Comparison of ENCODE assay signal across 8 mouse cellular contexts in genomic region chr4:43059697-43060096, GRCm38 (mm10). TPM values are rescaled to one million over a fixed set of nuclear protein-coding genes. Genes with fewer than 3 reads are reported as not detected.
DNase-seq lines count a peak whose midpoint lies in the region; ATAC-seq and TF ChIP-seq lines count a peak whose summit lies in the region.

No protein-coding gene starts in this region.

- no peaks in the 10 kb centered on the region for H3K9me3 ChIP-seq in heart, embryonic 14.5 days (ENCODE audit: control insufficient read depth, low read length)
- no peaks in the 10 kb centered on the region for H3K9me3 ChIP-seq in hindbrain, embryonic 12.5 days (replicated peaks)
- H3K9me3 ChIP-seq in midbrain, embryonic 11.5 days (ENCODE audit: control insufficient read depth, low read length), result no peaks in the 10 kb centered on the region; the same call in 1 of the 2 replicates

- 40% methylated on average over 3 of the region's 3 CpGs for WGBS in heart, embryonic 14.5 days
- WGBS in hindbrain, embryonic 12.5 days, result 34% methylated on average over 3 of the region's 3 CpGs
- WGBS in midbrain, embryonic 11.5 days, result 38% methylated on average over 3 of the region's 3 CpGs

- H3K27ac ChIP-seq in heart, embryonic 14.5 days (replicated peaks in 1 of 2; ENCODE audit: control insufficient read depth in 1 of 2, insufficient read depth in 1 of 2, low read depth in 2 of 2, low read length in 2 of 2), result 0 out of 4 replicates have a peak overlapping the region, but pooled peaks of 1 of the 2 experiments have one; percentile 15
- H3K27ac ChIP-seq in bone marrow macrophage, adult 2 months (ENCODE audit: insufficient read depth, low read depth, low read length), result no peak overlapping the region
- H3K27ac ChIP-seq in hindbrain, embryonic 12.5 days, result no peak overlapping the region
- no peak overlapping the region for H3K27ac ChIP-seq in midbrain, embryonic 11.5 days (ENCODE audit: low read depth, low read length)

- DNase-seq in heart, adult 9 months (ENCODE audit: low spot score in 2 of 2), result no peak
- peak; percentile 91 for DNase-seq in midbrain, embryonic 11.5 days (ENCODE audit: low spot score, missing footprints)
- DNase-seq in frontal cortex, postnatal 10 days (ENCODE audit: low spot score in 2 of 2), result no peak
- DNase-seq in left cerebral cortex, postnatal 14 days (ENCODE audit: low spot score in 2 of 2), result no peak
- DNase-seq in embryo, embryonic 11 days, result no peak

- no peaks in the 10 kb centered on the region for H3K36me3 ChIP-seq in heart, embryonic 14.5 days (ENCODE audit: control insufficient read depth, insufficient read depth, low read length)
- no peaks in the 10 kb centered on the region for H3K36me3 ChIP-seq in hindbrain, embryonic 12.5 days
- H3K36me3 ChIP-seq in midbrain, embryonic 11.5 days (ENCODE audit: control insufficient read depth, insufficient read depth, low read length), result no peaks in the 10 kb centered on the region

- peak overlapping the region; percentile 86 for H3K9ac ChIP-seq in heart, embryonic 14.5 days (ENCODE audit: low read length)
- H3K9ac ChIP-seq in hindbrain, embryonic 12.5 days, result peak overlapping the region; percentile 75
- peak overlapping the region; percentile 82 for H3K9ac ChIP-seq in midbrain, embryonic 11.5 days (ENCODE audit: low read length)

- intact Hi-C loops in left cerebral cortex, postnatal 14 days (cut with DNase I), result loop anchor here (10.0 kb wide), 1 partner anchor 325 kb away; the partner anchor contains the start of gene Rusc2

- no peak for TF ChIP-seq CTCF in bone marrow macrophage, adult 2 months (IDR thresholded peaks at IDR 0.05; ENCODE audit: low read depth, low read length)

- H3K4me1 ChIP-seq in heart, embryonic 14.5 days (ENCODE audit: control insufficient read depth in 2 of 2, insufficient read depth in 2 of 2, low read length in 2 of 2), result peaks cover 0 to 24% of the 10 kb centered on the region in 2 experiments; a peak in 2 of 4 replicates
- no peaks in the 10 kb centered on the region for H3K4me1 ChIP-seq in bone marrow macrophage, adult 2 months (ENCODE audit: control insufficient read depth, insufficient read depth, low read length)
- H3K4me1 ChIP-seq in hindbrain, embryonic 12.5 days, result no peaks in the 10 kb centered on the region
- H3K4me1 ChIP-seq in midbrain, embryonic 11.5 days (ENCODE audit: control insufficient read depth, insufficient read depth, low read length), result no peaks in the 10 kb centered on the region

- peak overlapping the region; percentile 78 for H3K4me2 ChIP-seq in heart, embryonic 14.5 days (ENCODE audit: low read length)
- H3K4me2 ChIP-seq in hindbrain, embryonic 12.5 days (replicated peaks), result peak overlapping the region; percentile 63
- H3K4me2 ChIP-seq in midbrain, embryonic 11.5 days, result peak overlapping the region; percentile 81

- no peak for ATAC-seq in heart, embryonic 14.5 days (ENCODE audit: insufficient number of reproducible peaks, insufficient read depth, low FRiP score, low read depth)
- no peak for ATAC-seq in hindbrain, embryonic 12.5 days (ENCODE audit: low FRiP score)
- no peak for ATAC-seq in midbrain, embryonic 11.5 days (ENCODE audit: low FRiP score)

- no peaks in the 10 kb centered on the region for H3K27me3 ChIP-seq in heart, embryonic 14.5 days (ENCODE audit: control insufficient read depth, insufficient read depth, low read length)
- no peaks in the 10 kb centered on the region; the same call in 1 of the 2 replicates for H3K27me3 ChIP-seq in hindbrain, embryonic 12.5 days
- H3K27me3 ChIP-seq in midbrain, embryonic 11.5 days (ENCODE audit: control insufficient read depth, insufficient read depth, low read length), result no peaks in the 10 kb centered on the region; the same call in 1 of the 2 replicates

- H3K4me3 ChIP-seq in heart, embryonic 14.5 days (ENCODE audit: control insufficient read depth in 1 of 2, insufficient read depth in 1 of 2, low read depth in 1 of 2, low read length in 2 of 2), result peak overlapping the region; percentile 74 to 76
- H3K4me3 ChIP-seq in bone marrow macrophage, adult 2 months (ENCODE audit: insufficient read depth, low read length), result peak overlapping the region; percentile 60
- peak overlapping the region; percentile 74 for H3K4me3 ChIP-seq in hindbrain, embryonic 12.5 days
- H3K4me3 ChIP-seq in midbrain, embryonic 11.5 days (ENCODE audit: low read depth, low read length), result peak overlapping the region; percentile 70

- TF ChIP-seq POLR2A in bone marrow macrophage, adult 2 months (IDR thresholded peaks at IDR 0.05; ENCODE audit: borderline replicate concordance, low read depth, low read length), result no peak

RNA-seq across cellular contexts. Expression of gene Unc13b, which starts 0.9 kb away (rescaled TPM):
- 16.4 and 19.1 TPM in 2 replicates for polyA plus RNA-seq in heart, embryonic 14.5 days (2014; fragmentation: Nextera tagmentation; extraction: Ambion mirVana)
- polyA plus RNA-seq in bone marrow macrophage, adult 2 months (2012; ENCODE audit: insufficient read depth, insufficient read length, missing spikeins), result 0.38 and 0.45 TPM in 2 replicates
- polyA plus RNA-seq in hindbrain, embryonic 12.5 days (2016; fragmentation: Nextera tagmentation; extraction: Ambion mirVana), result 27.8 and 29.4 TPM in 2 replicates
- 14.7 and 16.2 TPM in 2 replicates for polyA plus RNA-seq in midbrain, embryonic 11.5 days (2014; fragmentation: Nextera tagmentation; extraction: Ambion mirVana)
- 10 to 100 TPM; 55.7 to 60.5 TPM for total RNA-seq in left cerebral cortex, postnatal 14 days (2021)

RNA-seq across cellular contexts. Expression of gene Fam214b, which starts 13.7 kb away (rescaled TPM):
- polyA plus RNA-seq in heart, embryonic 14.5 days (2014; fragmentation: Nextera tagmentation; extraction: Ambion mirVana), result 10.5 and 12.0 TPM in 2 replicates
- 50.4 and 55.1 TPM in 2 replicates for polyA plus RNA-seq in bone marrow macrophage, adult 2 months (2012; ENCODE audit: insufficient read depth, insufficient read length, missing spikeins)
- 36.2 and 36.6 TPM in 2 replicates for polyA plus RNA-seq in hindbrain, embryonic 12.5 days (2016; fragmentation: Nextera tagmentation; extraction: Ambion mirVana)
- polyA plus RNA-seq in midbrain, embryonic 11.5 days (2014; fragmentation: Nextera tagmentation; extraction: Ambion mirVana), result 23.3 and 24.4 TPM in 2 replicates
- 10 to 100 TPM; 29.2 to 37.3 TPM for total RNA-seq in left cerebral cortex, postnatal 14 days (2021)

RNA-seq across cellular contexts. Expression of gene Stoml2, which starts 28.2 kb away (rescaled TPM):
- 201 and 211 TPM in 2 replicates for polyA plus RNA-seq in heart, embryonic 14.5 days (2014; fragmentation: Nextera tagmentation; extraction: Ambion mirVana)
- 50.5 and 54.6 TPM in 2 replicates for polyA plus RNA-seq in bone marrow macrophage, adult 2 months (2012; ENCODE audit: insufficient read depth, insufficient read length, missing spikeins)
- 243 and 249 TPM in 2 replicates for polyA plus RNA-seq in hindbrain, embryonic 12.5 days (2016; fragmentation: Nextera tagmentation; extraction: Ambion mirVana)
- 365 TPM in 2 replicates for polyA plus RNA-seq in midbrain, embryonic 11.5 days (2014; fragmentation: Nextera tagmentation; extraction: Ambion mirVana)
- 100 to 1,000 TPM; 107 to 108 TPM for total RNA-seq in left cerebral cortex, postnatal 14 days (2021)

RNA-seq across cellular contexts. Expression of gene Pigo, which starts 34.1 kb away (rescaled TPM):
- 12.0 and 13.0 TPM in 2 replicates for polyA plus RNA-seq in heart, embryonic 14.5 days (2014; fragmentation: Nextera tagmentation; extraction: Ambion mirVana)
- polyA plus RNA-seq in bone marrow macrophage, adult 2 months (2012; ENCODE audit: insufficient read depth, insufficient read length, missing spikeins), result 8.3 and 9.4 TPM in 2 replicates
- 25.2 and 28.9 TPM in 2 replicates for polyA plus RNA-seq in hindbrain, embryonic 12.5 days (2016; fragmentation: Nextera tagmentation; extraction: Ambion mirVana)
- 16.2 and 16.4 TPM in 2 replicates for polyA plus RNA-seq in midbrain, embryonic 11.5 days (2014; fragmentation: Nextera tagmentation; extraction: Ambion mirVana)
- 10 to 100 TPM; 31.4 to 32.3 TPM for total RNA-seq in left cerebral cortex, postnatal 14 days (2021)

RNA-seq across cellular contexts. Expression of gene Fancg, which starts 49.4 kb away (rescaled TPM):
- polyA plus RNA-seq in heart, embryonic 14.5 days (2014; fragmentation: Nextera tagmentation; extraction: Ambion mirVana), result 10.8 and 11.7 TPM in 2 replicates
- 13.3 and 23.9 TPM in 2 replicates for polyA plus RNA-seq in bone marrow macrophage, adult 2 months (2012; ENCODE audit: insufficient read depth, insufficient read length, missing spikeins)
- 20.5 and 21.6 TPM in 2 replicates for polyA plus RNA-seq in hindbrain, embryonic 12.5 days (2016; fragmentation: Nextera tagmentation; extraction: Ambion mirVana)
- 21.4 and 22.0 TPM in 2 replicates for polyA plus RNA-seq in midbrain, embryonic 11.5 days (2014; fragmentation: Nextera tagmentation; extraction: Ambion mirVana)
- total RNA-seq in left cerebral cortex, postnatal 14 days (2021), result 10 to 100 TPM in 1 of 2 experiments, 1 to 10 TPM in 1; 10.0 to 11.3 TPM

Comparison
In these comparisons a context has a peak if more than half of its experiments do, and no peak if none do; other contexts are left out.
1. RNA of gene Unc13b, which starts 0.9 kb away (polyA plus RNA-seq): 27.8 to 29.4 TPM in hindbrain, embryonic 12.5 days, 16.4 to 19.1 TPM in heart, embryonic 14.5 days and 14.7 to 16.2 TPM in midbrain, embryonic 11.5 days; 0.38 to 0.45 TPM in bone marrow macrophage, adult 2 months; every median in the first group is over 10 times any median in the second.
2. Peak in every context shown above with its lines, with median percentiles within 50 percentile points of each other: H3K4me2 ChIP-seq, H3K4me3 ChIP-seq and H3K9ac ChIP-seq.